ENCODE assay signal across 9 mouse cellular contexts in the genomic region with DNA sequence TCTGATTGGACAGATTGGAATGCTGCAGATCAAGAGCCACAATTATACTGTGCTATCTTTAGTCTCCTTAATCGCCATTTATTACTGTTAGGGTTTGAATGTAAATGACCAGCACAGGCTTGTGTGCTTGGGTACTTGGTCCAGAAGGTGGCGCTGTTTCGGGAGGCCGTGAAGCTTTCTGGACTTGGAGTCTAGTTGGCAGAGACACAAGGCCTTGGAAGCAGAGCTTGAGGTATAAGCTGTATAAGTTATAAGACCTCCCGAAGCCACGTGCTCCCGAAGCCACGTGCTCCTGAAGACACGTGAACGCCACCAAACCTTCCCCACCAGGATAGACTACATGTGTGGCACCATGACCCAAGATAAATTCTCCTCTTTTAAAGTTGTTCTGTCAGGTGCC. TPM values are rescaled to one million over a fixed set of nuclear protein-coding genes. Genes with fewer than 3 reads are reported as not detected.
DNase-seq lines count a peak whose midpoint lies in the region; ATAC-seq and TF ChIP-seq lines count a peak whose summit lies in the region.
"Had no signal": no experiment of that assay in that cellular context is flagged by ENCODE, and none has a peak within 500 bp of the region (broad histone marks: within the 10 kb centered on the region; RNA-seq: fewer than 3 reads in every experiment).

No protein-coding gene starts in this region.

- H3K9me3 ChIP-seq in ES-E14 (ENCODE audit: control insufficient read depth, insufficient read depth, low read depth, low read length): no peaks in the 10 kb centered on the region
- H3K9me3 ChIP-seq in embryonic facial prominence, embryonic 14.5 days (ENCODE audit: control insufficient read depth, low read length): no peaks in the 10 kb centered on the region
- no peaks in the 10 kb centered on the region for H3K9me3 ChIP-seq in neural tube, embryonic 11.5 days (ENCODE audit: control insufficient read depth, low read length)
- H3K9me3 ChIP-seq: limb, embryonic 13.5 days had no signal

- H3K27ac ChIP-seq in ES-E14 (ENCODE audit: insufficient read depth, low read depth, low read length, poor library complexity, severe bottlenecking): no peak overlapping the region
- H3K27ac ChIP-seq in embryonic facial prominence, embryonic 14.5 days (replicated peaks; ENCODE audit: low read depth, low read length): no peak overlapping the region
- no peak overlapping the region for H3K27ac ChIP-seq in neural tube, embryonic 11.5 days (ENCODE audit: low read depth, low read length)
- H3K27ac ChIP-seq: limb, embryonic 13.5 days had no signal

- no peak overlapping the region for H3K4me2 ChIP-seq in embryonic facial prominence, embryonic 14.5 days (ENCODE audit: low read depth, low read length)
- no peak overlapping the region for H3K4me2 ChIP-seq in neural tube, embryonic 11.5 days (ENCODE audit: low read depth)
- H3K4me2 ChIP-seq: limb, embryonic 13.5 days had no signal

- DNase-seq in layer of hippocampus, adult 11-12 months (ENCODE audit: low spot score): peak; percentile 62
- DNase-seq in layer of hippocampus, adult 9-10 months (ENCODE audit: low spot score): no peak
- DNase-seq in ES-E14 (ENCODE audit: low read depth, low spot score): peak; percentile 66
- peak; percentile 87 for DNase-seq in adrenal gland, postnatal 14 days
- DNase-seq in embryonic facial prominence, embryonic 14.5 days (ENCODE audit: low spot score): peak; percentile 48
- peak; percentile 57 to 73 for DNase-seq in left cerebral cortex, adult 18-20 months (ENCODE audit: low spot score in 2 of 2)
- DNase-seq in neural tube, embryonic 11.5 days (ENCODE audit: low spot score): peak; percentile 47
- DNase-seq in Muller cell, postnatal 12 days (ENCODE audit: inconsistent ontology term): no peak

- in situ Hi-C loops in ES-E14 (cut with MboI; ENCODE audit: low sequenced_read_pairs in 2 of 2, unreplicated experiment in 2 of 2): no loop called here

- 0 out of 2 replicates have a peak, but pooled peaks cover 5% of the 10 kb centered on the region for H3K27me3 ChIP-seq in embryonic facial prominence, embryonic 14.5 days (replicated peaks; ENCODE audit: control insufficient read depth, insufficient read depth, low read length)
- peaks cover 7% of the 10 kb centered on the region for H3K27me3 ChIP-seq in neural tube, embryonic 11.5 days (ENCODE audit: control insufficient read depth, insufficient read depth, low read length)

- no peak overlapping the region for H3K4me3 ChIP-seq in ES-E14 (ENCODE audit: insufficient read depth in 1 of 2, low read depth in 1 of 2, low read length in 2 of 2, poor library complexity in 1 of 2, severe bottlenecking in 1 of 2)
- H3K4me3 ChIP-seq in embryonic facial prominence, embryonic 14.5 days (ENCODE audit: low read depth, low read length): no peak overlapping the region
- H3K4me3 ChIP-seq in neural tube, embryonic 11.5 days (ENCODE audit: low read depth, low read length): no peak overlapping the region
- H3K4me3 ChIP-seq: limb, embryonic 13.5 days had no signal

- ATAC-seq in embryonic facial prominence, embryonic 14.5 days (ENCODE audit: low read depth): no peak
- no peak for ATAC-seq in neural tube, embryonic 11.5 days (ENCODE audit: insufficient read depth, low FRiP score, low TSS enrichment)

- H3K9ac ChIP-seq in ES-E14 (ENCODE audit: insufficient read depth, low read depth, low read length, poor library complexity, severe bottlenecking): no peak overlapping the region
- no peak overlapping the region for H3K9ac ChIP-seq in embryonic facial prominence, embryonic 14.5 days (ENCODE audit: low read depth, low read length)
- H3K9ac ChIP-seq in neural tube, embryonic 11.5 days (ENCODE audit: low read length): no peak overlapping the region
- H3K9ac ChIP-seq: limb, embryonic 13.5 days had no signal

- 41% methylated on average over 10 of the region's 10 CpGs for WGBS in embryonic facial prominence, embryonic 14.5 days
- WGBS in neural tube, embryonic 11.5 days: 45% methylated on average over 10 of the region's 10 CpGs

- H3K36me3 ChIP-seq in ES-E14 (ENCODE audit: control insufficient read depth, insufficient read depth, low read length, poor library complexity, severe bottlenecking): no peaks in the 10 kb centered on the region
- no peaks in the 10 kb centered on the region for H3K36me3 ChIP-seq in embryonic facial prominence, embryonic 14.5 days (ENCODE audit: control insufficient read depth, insufficient read depth, low read length)
- no peaks in the 10 kb centered on the region for H3K36me3 ChIP-seq in neural tube, embryonic 11.5 days (ENCODE audit: control insufficient read depth, insufficient read depth, low read length)

- H3K4me1 ChIP-seq in ES-E14 (ENCODE audit: control insufficient read depth in 2 of 2, insufficient read depth in 2 of 2, low read length in 2 of 2, poor library complexity in 1 of 2): peaks cover 0 to 5% of the 10 kb centered on the region in 2 experiments; a peak in 2 of 4 replicates
- no peaks in the 10 kb centered on the region for H3K4me1 ChIP-seq in embryonic facial prominence, embryonic 14.5 days (ENCODE audit: control insufficient read depth, insufficient read depth, low read length)
- no peaks in the 10 kb centered on the region for H3K4me1 ChIP-seq in neural tube, embryonic 11.5 days (ENCODE audit: control insufficient read depth, insufficient read depth, low read length)
- H3K4me1 ChIP-seq: limb, embryonic 13.5 days had no signal

TF ChIP-seq in ES-E14, 5 proteins besides CTCF, POLR2A, EP300 and RAD21:
- TF ChIP-seq CHD2 (IDR thresholded peaks at IDR 0.05; ENCODE audit: low read depth, low read length) (no peak), ZC3H11A (IDR thresholded peaks at IDR 0.05; ENCODE audit: borderline replicate concordance, low read depth, low read length) (0 out of 2 replicates have a peak, but pooled peaks have one; percentile 36)
TF ChIP-seq in ES-E14: peak in this region for 1.

RNA-seq across cellular contexts. Expression of a gene that starts 26.3 kb away (rescaled TPM):
- total RNA-seq in ES-E14 (2012; rRNA removed): 2.7 and 3.7 TPM in 2 replicates
- 8.7 and 10.5 TPM in 2 replicates for total RNA-seq in adrenal gland, postnatal 14 days (2021)
- 3.4 and 4.7 TPM in 2 replicates for polyA plus RNA-seq in embryonic facial prominence, embryonic 14.5 days (2014; fragmentation: Nextera tagmentation; extraction: Ambion mirVana)
- total RNA-seq in left cerebral cortex, adult 18-20 months (2021): 10 to 100 TPM; 13.1 to 16.5 TPM
- polyA plus RNA-seq in neural tube, embryonic 11.5 days (2014; fragmentation: Nextera tagmentation; extraction: Ambion mirVana): 6.4 and 7.3 TPM in 2 replicates

RNA-seq across cellular contexts. Expression of a gene that starts 55.7 kb away (rescaled TPM):
- total RNA-seq in ES-E14 (2012; rRNA removed): 0.45 and 0.74 TPM in 2 replicates
- 3.1 and 4.2 TPM in 2 replicates for total RNA-seq in adrenal gland, postnatal 14 days (2021)
- polyA plus RNA-seq in embryonic facial prominence, embryonic 14.5 days (2014; fragmentation: Nextera tagmentation; extraction: Ambion mirVana): 3.2 and 3.9 TPM in 2 replicates
- total RNA-seq in left cerebral cortex, adult 18-20 months (2021): 1 to 10 TPM; 9.1 TPM
- polyA plus RNA-seq in neural tube, embryonic 11.5 days (2014; fragmentation: Nextera tagmentation; extraction: Ambion mirVana): 2.9 and 3.3 TPM in 2 replicates

Comparison
In these comparisons a context has a peak if more than half of its experiments do, and no peak if none do; other contexts are left out.
1. DNase-seq: peak in layer of hippocampus, adult 11-12 months (single experiment), ES-E14 (single experiment), adrenal gland, postnatal 14 days (single experiment), embryonic facial prominence, embryonic 14.5 days (single experiment), left cerebral cortex, adult 18-20 months (2 of 2) and neural tube, embryonic 11.5 days (single experiment); none in layer of hippocampus, adult 9-10 months (single experiment) and Muller cell, postnatal 12 days (single experiment).